Mouse (Mus musculus) megakaryocyte, embryonic 14.5 days (primary cell): ENCODE data around the gene Bod1.

Experiments used
- FLI1 ChIP-seq: IDR thresholded peaks from 2 replicates; pipeline ENCODE4 v1.6.1; 2012; ENCODE audit warnings: low read length, inconsistent platforms, mixed read lengths
- GATA1 ChIP-seq: IDR thresholded peaks from 3 replicates; pipeline ENCODE4 v1.6.1; 2012; ENCODE audit warnings: mixed read lengths, low read length, inconsistent platforms, borderline replicate concordance

- TF ChIP-seq GATA1 (no peak), FLI1 (no peak)
Observed at GRCm38 (mm10) chr11:31675430-31675829, 3.7 kb upstream of the Bod1 start.
